Mouse (Mus musculus): ENCODE data around the gene Gnl2. TPM values are rescaled to one million over a fixed set of nuclear protein-coding genes. Genes with fewer than 3 reads are reported as not detected.

Gene Gnl2
- polyA plus RNA-seq, 1 experiment from 2014 or later = 65.9 TPM

- no peak overlapping the region for H3K4me2 ChIP-seq
- no peak overlapping the region for H3K4me3 ChIP-seq (ENCODE audit: low read depth, low read length)
- no peak overlapping the region for H3K27ac ChIP-seq (ENCODE audit: low read depth, low read length)
- H3K27me3 ChIP-seq (ENCODE audit: control insufficient read depth, insufficient read depth, low read length) = peaks cover 40% of the 10 kb centered on the region
- no peaks in the 10 kb centered on the region for H3K36me3 ChIP-seq (ENCODE audit: control insufficient read depth, insufficient read depth, low read length)
- no peaks in the 10 kb centered on the region for H3K9me3 ChIP-seq (replicated peaks; ENCODE audit: control insufficient read depth, low read length)
- H3K9ac ChIP-seq (ENCODE audit: low read depth, low read length) = no peak overlapping the region
- H3K4me1 ChIP-seq (ENCODE audit: control insufficient read depth, insufficient read depth, low read length) = no peaks in the 10 kb centered on the region
- WGBS (ENCODE audit: insufficient replicate concordance) = 29% methylated on average over 5 of the region's 5 CpGs
- no peak for ATAC-seq (replicated peaks; ENCODE audit: insufficient number of reproducible peaks, low FRiP score, low TSS enrichment)
These were observed 38.2 kb upstream of the Gnl2 start for GRCm38 (mm10) chr4:124978201-124978600.

DNA sequence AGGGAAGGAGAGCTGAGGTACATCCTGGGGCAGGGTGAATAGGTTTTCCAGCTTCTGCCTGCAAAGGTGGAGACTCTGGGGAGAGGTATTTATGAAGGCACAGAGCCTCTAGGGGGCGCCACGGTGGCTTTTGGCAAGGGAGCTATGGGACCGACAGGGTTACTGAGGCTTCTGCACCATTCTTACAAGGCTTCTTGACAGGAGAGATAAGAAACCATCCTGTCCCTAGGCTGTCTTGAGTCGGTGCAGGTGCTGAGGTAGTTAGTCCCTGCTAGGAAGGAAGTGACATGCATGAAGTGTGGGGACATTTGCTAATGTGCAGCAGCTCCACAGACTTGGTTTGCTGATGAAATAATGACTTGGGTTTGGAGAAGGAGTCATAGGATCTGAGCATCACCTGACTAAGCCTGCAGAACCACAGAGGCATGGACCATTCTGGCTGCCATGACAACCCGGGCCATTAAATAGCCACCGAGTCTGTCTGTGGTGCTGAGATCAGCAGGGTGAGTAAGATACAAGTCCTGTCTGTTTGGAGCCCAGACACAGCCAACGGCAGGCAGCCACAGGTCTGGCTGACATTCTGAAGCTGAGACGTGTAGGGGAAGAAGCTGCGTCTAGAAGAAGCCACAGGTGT is 32.4 kb upstream of the Gnl2 start:
- H3K9ac ChIP-seq (ENCODE audit: low read depth, low read length) = no peak overlapping the region
- 18% methylated on average over 9 of the region's 9 CpGs for WGBS (ENCODE audit: insufficient replicate concordance)

DNA sequence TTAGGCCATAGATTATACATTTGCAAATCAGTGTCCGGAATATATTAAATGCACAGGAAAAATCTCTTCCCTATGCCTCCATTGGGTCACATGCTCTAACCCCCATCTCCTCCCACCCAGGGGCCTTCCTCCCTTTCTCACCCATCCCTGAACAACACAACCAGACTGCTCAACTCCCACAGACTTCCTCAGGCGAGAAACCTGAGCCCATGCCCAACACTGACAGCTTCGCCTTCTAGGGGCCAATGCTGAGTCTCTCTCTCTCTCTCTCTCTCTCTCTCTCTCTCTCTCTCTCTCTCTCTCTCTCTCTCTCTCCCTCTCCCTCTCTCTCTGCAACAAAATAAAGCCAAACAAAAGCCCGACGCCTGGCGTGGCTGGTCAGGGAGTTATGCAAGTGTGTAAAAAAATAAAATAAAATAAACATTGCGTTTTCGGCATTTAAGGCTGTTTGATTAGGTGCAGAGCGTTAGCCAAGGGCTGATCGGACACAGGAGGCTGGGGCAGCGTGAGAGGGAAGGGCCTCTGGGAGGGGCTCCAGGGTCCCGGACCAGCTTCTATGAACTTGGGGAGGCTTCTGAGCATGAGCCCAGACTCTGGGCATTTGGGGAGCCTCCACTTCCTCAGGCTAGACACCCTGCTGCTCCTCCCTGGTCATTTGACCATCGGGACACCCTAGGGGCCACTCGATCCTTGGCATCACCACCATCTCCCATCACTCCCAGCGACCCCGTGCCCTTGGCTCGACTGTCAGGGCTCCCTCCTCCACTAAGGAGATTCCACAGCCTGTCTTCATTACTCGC is 31.3 kb upstream of the Gnl2 start:
- no peak overlapping the region for H3K9ac ChIP-seq (ENCODE audit: low read depth, low read length)
- peaks cover 87% of the 10 kb centered on the region for H3K27me3 ChIP-seq (ENCODE audit: control insufficient read depth, insufficient read depth, low read length)
- 8% methylated on average over 18 of the region's 18 CpGs for whole genome bisulfite sequencing (ENCODE audit: insufficient replicate concordance)
- no peak overlapping the region for H3K4me3 ChIP-seq (ENCODE audit: low read depth, low read length)
- peaks cover 18% of the 10 kb centered on the region; the same call in 1 of the 2 replicates for H3K4me1 ChIP-seq (ENCODE audit: control insufficient read depth, insufficient read depth, low read length)
- H3K27ac ChIP-seq (ENCODE audit: low read depth, low read length) = no peak overlapping the region
- H3K9me3 ChIP-seq (replicated peaks; ENCODE audit: control insufficient read depth, low read length) = no peaks in the 10 kb centered on the region
- H3K4me2 ChIP-seq = peak overlapping the region; percentile 40
- H3K36me3 ChIP-seq (ENCODE audit: control insufficient read depth, insufficient read depth, low read length) = no peaks in the 10 kb centered on the region
- ATAC-seq (replicated peaks; ENCODE audit: insufficient number of reproducible peaks, low FRiP score, low TSS enrichment) = no peak

More for the DNA sequence above, 32.4 kb upstream of the Gnl2 start:
- Histone ChIP-seq H3K4me1 (ENCODE audit: control insufficient read depth, insufficient read depth, low read length) (peaks cover 13% of the 10 kb centered on the region; the same call in 1 of the 2 replicates), H3K36me3 (ENCODE audit: control insufficient read depth, insufficient read depth, low read length) (no peaks in the 10 kb centered on the region), H3K27me3 (ENCODE audit: control insufficient read depth, insufficient read depth, low read length) (peaks cover 84% of the 10 kb centered on the region), H3K9me3 (replicated peaks; ENCODE audit: control insufficient read depth, low read length) (no peaks in the 10 kb centered on the region), H3K27ac (ENCODE audit: low read depth, low read length) (no peak overlapping the region), H3K4me3 (ENCODE audit: low read depth, low read length) (no peak overlapping the region), H3K4me2 (no peak overlapping the region)
- no peak for ATAC-seq (replicated peaks; ENCODE audit: insufficient number of reproducible peaks, low FRiP score, low TSS enrichment)

DNA sequence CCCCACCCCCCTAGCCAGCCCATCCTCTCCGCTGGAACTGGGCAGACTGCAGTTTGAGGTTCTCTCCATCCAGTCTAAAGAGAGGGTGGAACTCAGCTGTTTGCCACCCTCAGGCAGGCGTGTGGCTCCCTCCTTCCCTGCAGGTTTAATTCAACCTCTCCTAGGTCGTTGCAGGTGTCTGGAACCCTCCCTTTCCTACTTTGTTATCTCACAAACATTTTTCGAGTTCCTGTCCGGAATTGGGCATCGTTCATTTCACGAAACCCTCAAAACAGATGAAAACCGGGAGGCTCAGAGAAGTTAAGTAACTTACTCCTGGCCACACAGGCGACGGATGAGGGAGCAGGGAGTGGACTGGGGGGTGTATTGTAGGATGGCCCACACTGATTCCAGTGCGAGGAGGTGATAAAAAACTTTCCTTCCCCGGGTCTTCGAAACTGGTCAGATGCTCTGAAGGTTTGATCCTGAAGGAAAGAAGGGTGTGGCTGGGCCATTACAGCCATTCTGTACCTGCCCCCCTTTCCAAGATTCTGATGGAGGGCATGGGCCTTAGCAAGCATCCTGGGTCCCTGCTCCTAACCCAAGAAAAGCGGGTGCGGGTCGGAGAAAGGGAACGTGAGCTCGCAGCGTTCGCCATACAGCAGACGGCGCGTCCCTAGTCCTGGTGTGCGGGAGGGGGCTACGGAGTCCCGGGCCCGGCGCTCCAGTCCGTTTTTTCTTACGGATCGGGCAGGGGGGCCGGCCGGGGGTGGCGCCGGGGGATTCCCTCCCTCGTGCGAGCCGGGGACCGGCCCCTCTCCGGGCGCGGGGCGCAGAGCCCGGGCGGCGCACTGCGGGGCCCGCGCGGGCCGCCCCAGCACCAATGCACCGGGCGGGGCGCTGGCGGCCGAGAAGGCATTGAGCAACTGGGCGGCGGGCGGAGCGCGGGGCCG is 30.4 kb upstream of the Gnl2 start, which contains the start of gene Rspo1:
Rspo1 (plus strand) TSS at position 760 of the 932 bp plus-strand sequence.
- Histone ChIP-seq H3K27ac (ENCODE audit: low read depth, low read length) (no peak within 1 kb of the TSS), H3K4me3 (ENCODE audit: low read depth, low read length) (peak within 1 kb of the TSS; percentile 44), H3K9ac (ENCODE audit: low read depth, low read length) (peak within 1 kb of the TSS; percentile 34; the same call in 1 of the 2 replicates), H3K36me3 (ENCODE audit: control insufficient read depth, insufficient read depth, low read length) (no peaks in the 10 kb centered on the region), H3K4me2 (peak within 1 kb of the TSS; percentile 65), H3K9me3 (replicated peaks; ENCODE audit: control insufficient read depth, low read length) (no peaks in the 10 kb centered on the region), H3K4me1 (ENCODE audit: control insufficient read depth, insufficient read depth, low read length) (peaks cover 23% of the 10 kb centered on the region; the same call in 1 of the 2 replicates), H3K27me3 (ENCODE audit: control insufficient read depth, insufficient read depth, low read length) (peaks cover 91% of the 10 kb centered on the region)
- WGBS (ENCODE audit: insufficient replicate concordance) = 2% methylated on average over 61 of the region's 62 CpGs
- no peak for ATAC-seq (replicated peaks; ENCODE audit: insufficient number of reproducible peaks, low FRiP score, low TSS enrichment)

DNA sequence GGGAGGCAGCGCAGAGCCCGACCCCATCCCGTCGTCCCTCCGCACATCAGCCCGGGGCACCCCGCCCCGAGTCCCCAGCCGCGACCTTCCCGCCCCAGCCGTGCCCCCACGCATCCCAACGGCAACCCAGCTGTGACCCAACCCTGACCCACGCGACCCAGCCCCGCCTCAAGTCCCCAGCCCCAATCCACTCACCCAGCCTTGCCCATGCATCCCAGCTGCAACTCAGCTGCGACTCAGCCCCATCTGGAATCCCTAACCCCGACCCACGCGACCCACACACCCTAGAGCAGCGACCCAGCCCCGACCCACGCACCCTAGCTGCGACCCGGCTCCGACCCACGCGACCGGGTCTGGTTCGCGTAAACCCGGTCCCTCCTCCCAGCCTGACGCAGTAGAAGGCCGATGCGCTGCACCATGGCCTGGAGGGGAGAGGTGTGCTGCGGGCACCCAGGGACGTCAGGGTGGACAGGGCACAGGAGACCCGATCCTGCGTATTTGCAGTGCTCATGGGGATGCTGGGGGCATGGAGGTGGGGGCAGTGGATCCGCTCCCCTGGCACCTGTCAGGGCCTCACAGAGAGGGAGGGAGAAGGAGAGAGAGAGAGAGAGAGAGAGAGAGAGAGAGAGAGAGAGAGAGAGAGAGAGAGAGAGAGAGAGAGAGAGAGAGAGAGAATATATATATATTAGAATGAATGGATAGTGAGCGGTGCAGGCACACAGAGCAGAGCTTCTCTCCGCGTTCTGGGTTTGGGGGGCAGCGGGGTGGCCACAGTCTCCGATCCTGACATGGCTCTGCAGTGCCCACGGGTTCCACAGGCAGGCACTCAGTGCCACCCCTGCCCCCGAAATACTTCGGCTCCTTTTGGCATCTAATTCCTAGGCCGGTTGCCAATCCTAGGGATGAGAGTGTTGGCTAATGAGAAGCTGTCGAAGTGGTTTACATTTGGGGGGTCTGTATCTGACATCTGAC is 29.4 kb upstream of the Gnl2 start:
- H3K9ac ChIP-seq (ENCODE audit: low read depth, low read length) = peak overlapping the region; percentile 34; the same call in 1 of the 2 replicates
- peaks cover 94% of the 10 kb centered on the region for H3K27me3 ChIP-seq (ENCODE audit: control insufficient read depth, insufficient read depth, low read length)
- no peak for ATAC-seq (replicated peaks; ENCODE audit: insufficient number of reproducible peaks, low FRiP score, low TSS enrichment)
- H3K4me1 ChIP-seq (ENCODE audit: control insufficient read depth, insufficient read depth, low read length) = peaks cover 23% of the 10 kb centered on the region; the same call in 1 of the 2 replicates
- WGBS (ENCODE audit: insufficient replicate concordance) = 4% methylated on average over 46 of the region's 51 CpGs
- H3K4me3 ChIP-seq (ENCODE audit: low read depth, low read length) = peak overlapping the region; percentile 44
- H3K4me2 ChIP-seq = peak overlapping the region; percentile 65
- H3K36me3 ChIP-seq (ENCODE audit: control insufficient read depth, insufficient read depth, low read length) = no peaks in the 10 kb centered on the region
- no peaks in the 10 kb centered on the region for H3K9me3 ChIP-seq (replicated peaks; ENCODE audit: control insufficient read depth, low read length)
- H3K27ac ChIP-seq (ENCODE audit: low read depth, low read length) = no peak overlapping the region

GRCm38 (mm10) chr4:124987711-124988097 is 28.7 kb upstream of the Gnl2 start:
- ATAC-seq (replicated peaks; ENCODE audit: insufficient number of reproducible peaks, low FRiP score, low TSS enrichment) = no peak
- Histone ChIP-seq H3K9me3 (replicated peaks; ENCODE audit: control insufficient read depth, low read length) (no peaks in the 10 kb centered on the region), H3K4me3 (ENCODE audit: low read depth, low read length) (no peak overlapping the region), H3K27ac (ENCODE audit: low read depth, low read length) (no peak overlapping the region), H3K36me3 (ENCODE audit: control insufficient read depth, insufficient read depth, low read length) (no peaks in the 10 kb centered on the region), H3K4me1 (ENCODE audit: control insufficient read depth, insufficient read depth, low read length) (peaks cover 23% of the 10 kb centered on the region; the same call in 1 of the 2 replicates), H3K27me3 (ENCODE audit: control insufficient read depth, insufficient read depth, low read length) (peaks cover 89% of the 10 kb centered on the region), H3K9ac (ENCODE audit: low read depth, low read length) (no peak overlapping the region), H3K4me2 (no peak overlapping the region)
- 6% methylated on average over 10 of the region's 10 CpGs for WGBS (ENCODE audit: insufficient replicate concordance)

- H3K36me3 ChIP-seq (ENCODE audit: control insufficient read depth, insufficient read depth, low read length) = no peaks in the 10 kb centered on the region
- H3K27ac ChIP-seq (ENCODE audit: low read depth, low read length) = no peak overlapping the region
- H3K27me3 ChIP-seq (ENCODE audit: control insufficient read depth, insufficient read depth, low read length) = peaks cover 87% of the 10 kb centered on the region
- H3K4me1 ChIP-seq (ENCODE audit: control insufficient read depth, insufficient read depth, low read length) = peaks cover 23% of the 10 kb centered on the region; the same call in 1 of the 2 replicates
- ATAC-seq (replicated peaks; ENCODE audit: insufficient number of reproducible peaks, low FRiP score, low TSS enrichment) = no peak
- no peak overlapping the region for H3K4me3 ChIP-seq (ENCODE audit: low read depth, low read length)
- peak overlapping the region; percentile 4; the same call in 1 of the 2 replicates for H3K4me2 ChIP-seq
- H3K9me3 ChIP-seq (replicated peaks; ENCODE audit: control insufficient read depth, low read length) = no peaks in the 10 kb centered on the region
- no peak overlapping the region for H3K9ac ChIP-seq (ENCODE audit: low read depth, low read length)
- WGBS (ENCODE audit: insufficient replicate concordance) = 9% methylated on average over 9 of the region's 9 CpGs
These were observed 28.0 kb upstream of the Gnl2 start for GRCm38 (mm10) chr4:124988382-124988781.

Data from heart, embryonic 11.5 days (tissue).